Mouse (Mus musculus): ENCODE measurements at regions not wholly inside any gene's neighbourhood (a gene's known extent, or its start where the extent isn't known, plus 50 kb on each side); places are given as distances from the start of the nearest gene placed in this dataset.

DNA sequence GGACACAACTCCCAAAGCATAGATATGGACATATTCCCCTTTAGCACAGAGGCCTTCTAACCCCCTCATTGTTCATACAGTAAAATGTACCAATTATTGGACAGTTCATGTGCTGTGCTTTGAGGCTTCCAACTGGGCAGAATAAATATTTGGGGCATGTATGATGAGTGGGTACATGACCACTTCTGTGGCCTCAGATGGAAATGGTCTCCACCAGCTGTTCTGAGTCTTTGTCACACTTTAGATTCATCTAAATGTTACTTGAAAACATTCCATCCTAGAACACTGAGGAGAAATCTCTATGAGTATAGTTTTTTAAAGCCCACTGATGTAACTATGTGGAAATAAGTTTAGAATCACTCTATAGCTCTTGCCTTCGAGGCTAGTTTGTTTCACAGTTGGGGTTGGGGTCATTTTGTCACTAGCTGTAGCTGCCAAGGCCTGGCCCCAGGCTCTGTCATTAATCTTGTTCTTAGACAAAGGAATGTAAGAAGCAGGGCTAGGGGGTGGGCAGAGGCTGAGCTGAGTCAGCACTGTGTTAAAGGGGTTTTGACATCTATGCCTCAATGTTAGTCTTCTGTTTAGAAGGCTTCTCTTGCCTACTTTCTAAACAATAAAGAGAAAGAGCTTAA is 69.0 kb upstream of the 1810046K07Rik start:
- TF ChIP-seq ZNF384 (IDR thresholded peaks at IDR 0.05; ENCODE audit: low read depth, low read length) (no peak), CHD2 (IDR thresholded peaks at IDR 0.05; ENCODE audit: low read depth, low read length) (no peak), HCFC1 (IDR thresholded peaks at IDR 0.05; ENCODE audit: borderline replicate concordance, insufficient read depth, low read length) (no peak)
